Mouse (Mus musculus) heart, adult 2 months (tissue): ENCODE measurements around the gene Jag1. TPM values are rescaled to one million over a fixed set of nuclear protein-coding genes. Genes with fewer than 3 reads are reported as not detected.

Experiments
- DNase-seq, 2 experiments: peaks; one replicate each; pipeline ENCODE4 v3.0.0; 2021
- H3K27ac ChIP-seq: fragments of 200-600 bp; 2 replicates; pipeline ENCODE4 v1.8.1; 2022
- H3K27me3 ChIP-seq: fragments of 200-500 bp; 2 replicates; pipeline ENCODE4 v1.6.1; 2012; ENCODE audit warnings: mild to moderate bottlenecking, low read length, inconsistent platforms, mixed read lengths; ENCODE audit not compliant: control insufficient read depth, insufficient read depth
- H3K36me3 ChIP-seq: fragments of 200-500 bp; 2 replicates; pipeline ENCODE4 v1.6.1; 2012; ENCODE audit warnings: low read length, inconsistent platforms; ENCODE audit not compliant: control insufficient read depth, insufficient read depth
- H3K4me1 ChIP-seq: fragments of 200-500 bp; 2 replicates; pipeline ENCODE4 v1.6.1; 2011; ENCODE audit warnings: low read length; ENCODE audit not compliant: control insufficient read depth, insufficient read depth
- H3K4me3 ChIP-seq: fragments of 200-600 bp; 2 replicates; pipeline ENCODE4 v1.8.1; 2022
- H3K79me2 ChIP-seq: fragments of 200-500 bp; replicated peaks from 2 replicates; pipeline ENCODE4 v1.6.1; 2012; ENCODE audit warnings: mild to moderate bottlenecking, inconsistent platforms, low read length, moderate library complexity, mixed read lengths; ENCODE audit not compliant: control insufficient read depth, insufficient read depth
- H3K9ac ChIP-seq: fragments of 200-500 bp; 2 replicates; pipeline ENCODE4 v1.6.1; 2012; ENCODE audit warnings: low read depth, mild to moderate bottlenecking, control low read depth, inconsistent platforms, low read length, mixed read lengths
- CTCF ChIP-seq: fragments of 200-600 bp; IDR thresholded peaks from 2 replicates; pipeline ENCODE4 v1.8.1; 2022; ENCODE audit warnings: antibody characterized with exemption, mild to moderate bottlenecking, moderate library complexity
- EP300 ChIP-seq: fragments of 200-500 bp; IDR thresholded peaks from 2 replicates; pipeline ENCODE4 v1.6.1; 2011; ENCODE audit warnings: low read depth, low read length, control low read depth; ENCODE audit not compliant: insufficient read depth
- POLR2A ChIP-seq: fragments of 200-500 bp; IDR thresholded peaks from 2 replicates; pipeline ENCODE4 v1.6.1; 2011; ENCODE audit warnings: mild to moderate bottlenecking, low read depth, low read length, control low read depth; ENCODE audit not compliant: insufficient read depth
- WGBS: fragments of 180-500 bp; shearing (Covaris S2); methylation state at CpG from one replicate; pipeline ENCODE4 v1.1.7; 2018; 5-methylcytosine and 5-hydroxymethylcytosine counted together
- intact Hi-C: fragments of 180-260 bp; cut with DNase I; formaldehyde crosslinking; loops from one replicate; pipeline ENCODE4 v1.15.1; 2025
- polyA plus RNA-seq: library from polyadenylated mRNA; depleted of rRNA; stranded (reverse); fragments of >200 nt; gene quantifications from 2 replicates; pipeline ENCODE4 v1.2.3, GENCODE M21; 2012
- total RNA-seq, 2 experiments: library from RNA; stranded (reverse); gene quantifications; 2 replicates each; pipeline ENCODE4 v1.2.3; 2021

The Jag1 gene
- total and polyA plus RNA-seq, 3 experiments, result 4.2 to 10.4 (median 8.3) TPM

DNA sequence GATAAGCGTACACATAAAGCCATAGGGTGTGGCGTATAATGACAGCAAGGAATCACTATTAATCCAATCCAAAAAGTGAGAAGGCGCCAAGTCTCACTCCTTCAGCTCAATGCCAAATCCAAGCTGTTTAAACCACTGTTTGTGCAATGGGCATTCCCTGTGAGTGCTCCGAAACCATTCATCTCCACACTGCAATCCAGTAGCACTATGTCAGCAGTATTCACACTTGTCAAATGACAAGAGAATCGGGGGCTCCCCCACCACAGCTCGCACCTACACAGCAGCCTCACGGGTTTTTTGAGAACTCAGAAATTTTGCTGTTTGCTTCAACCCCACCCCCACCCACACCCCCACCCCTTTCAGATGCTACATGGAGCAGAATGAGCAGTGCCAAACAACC lies 35.4 kb downstream of the Jag1 start:
- Histone ChIP-seq H3K9ac (no peak overlapping the region), H3K27me3 (no peaks in the 10 kb centered on the region), H3K79me2 (no peaks in the 10 kb centered on the region), H3K27ac (peak overlapping the region; percentile 7; the same call in 1 of the 2 replicates), H3K36me3 (peaks cover 14% of the 10 kb centered on the region), H3K4me3 (no peak overlapping the region), H3K4me1 (peaks cover 15% of the 10 kb centered on the region)
- intact Hi-C loops, result no loop called here
- WGBS, result 81% methylated on average over 7 of the region's 7 CpGs
- no peak for DNase-seq
- TF ChIP-seq EP300 (no peak), POLR2A (no peak), CTCF (no peak)

DNA sequence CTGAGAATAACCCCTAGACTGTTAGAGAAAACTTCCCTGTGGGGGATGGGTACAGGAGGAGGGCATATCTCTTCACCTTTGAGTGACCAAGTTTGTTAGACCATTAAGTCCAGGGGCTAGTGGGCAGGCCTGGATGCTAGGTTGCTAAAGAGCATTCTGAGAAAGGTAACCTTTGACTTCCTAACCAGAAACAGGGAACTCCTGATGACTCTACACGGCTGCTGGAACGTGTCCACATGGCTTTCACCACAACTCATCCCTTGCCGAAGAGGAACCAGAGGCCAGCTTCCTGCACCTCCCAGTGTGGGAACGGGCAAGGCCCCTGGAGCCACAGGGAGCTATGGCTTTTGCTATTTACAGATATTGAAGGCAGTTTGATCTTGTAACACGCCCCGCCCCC lies 36.0 kb downstream of the Jag1 start:
- Histone ChIP-seq H3K27me3 (no peaks in the 10 kb centered on the region), H3K27ac (no peak overlapping the region; the same call in 1 of the 2 replicates), H3K79me2 (no peaks in the 10 kb centered on the region), H3K4me1 (peaks cover 15% of the 10 kb centered on the region), H3K9ac (no peak overlapping the region), H3K4me3 (no peak overlapping the region), H3K36me3 (peaks cover 14% of the 10 kb centered on the region)
- peak in 1 of 2 experiments; percentile 50 for DNase-seq
- no peak for TF ChIP-seq POLR2A
- TF ChIP-seq EP300, result no peak
- no peak for TF ChIP-seq CTCF
- intact Hi-C loops, result no loop called here
- WGBS, result 40% methylated on average over 6 of the region's 6 CpGs

DNA sequence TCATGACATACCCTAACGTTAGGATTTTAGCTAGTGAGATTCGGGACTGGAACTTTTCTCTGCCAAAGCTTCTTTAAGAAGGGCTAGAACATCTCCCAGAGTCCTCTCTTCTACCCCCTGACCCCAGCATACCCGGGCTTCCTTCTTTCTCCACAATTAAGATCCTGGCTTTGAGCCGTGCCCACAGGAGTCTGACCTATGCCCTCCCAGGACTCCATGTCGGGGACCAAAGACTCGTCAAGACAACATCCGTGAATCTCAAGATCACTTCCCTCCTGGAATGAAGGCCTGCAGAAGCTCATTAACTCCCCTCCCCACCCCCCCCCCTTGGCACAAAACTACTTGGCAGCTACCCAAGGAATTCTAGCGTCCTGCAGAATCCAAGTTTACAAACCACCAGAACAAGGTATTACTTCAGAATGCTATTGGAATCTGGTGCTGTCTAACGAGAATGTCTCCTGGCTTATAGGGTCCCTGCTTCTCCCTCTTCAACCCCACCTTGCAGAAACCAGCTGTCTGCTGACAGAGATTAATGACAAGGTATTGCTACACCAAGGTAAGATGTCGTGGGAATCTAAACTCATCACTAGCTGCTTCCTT lies 36.6 kb downstream of the Jag1 start:
- peak overlapping the region; percentile 40 for H3K27ac ChIP-seq
- intact Hi-C loops, result loop anchor here (5.0 kb wide), 1 partner anchor 68 kb away; no protein-coding TSS in a partner anchor

DNA sequence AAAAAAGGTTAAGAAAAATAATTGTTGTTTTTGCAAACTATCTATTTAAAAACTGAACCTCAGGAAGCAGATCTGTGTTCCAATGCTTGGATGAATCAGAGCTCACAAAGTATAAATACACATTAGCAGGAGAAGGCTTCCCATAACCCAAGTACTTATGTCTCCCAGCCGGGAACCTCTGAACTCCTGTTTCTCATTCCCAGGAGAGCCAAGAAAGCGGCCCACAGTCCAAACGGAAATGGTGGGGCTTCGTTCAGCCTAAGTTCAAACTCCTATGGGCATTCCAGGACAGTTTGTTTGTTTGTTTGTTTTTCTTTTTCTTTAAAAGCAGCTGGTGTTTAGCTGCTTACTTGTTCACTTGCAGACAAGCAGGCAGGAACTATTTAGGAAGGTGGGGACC lies 37.7 kb downstream of the Jag1 start:
- no peak for DNase-seq
- intact Hi-C loops, result loop anchor here (5.0 kb wide), 1 partner anchor 66 kb away; no protein-coding TSS in a partner anchor
- Histone ChIP-seq H3K79me2 (no peaks in the 10 kb centered on the region), H3K4me1 (peaks cover 15% of the 10 kb centered on the region), H3K36me3 (peaks cover 14% of the 10 kb centered on the region), H3K4me3 (no peak overlapping the region), H3K27ac (peak overlapping the region; percentile 40), H3K27me3 (no peaks in the 10 kb centered on the region), H3K9ac (no peak overlapping the region)
- no peak for TF ChIP-seq CTCF
- WGBS, result 51% methylated on average over 4 of the region's 4 CpGs

More for the DNA sequence above, 36.6 kb downstream of the Jag1 start:
- Histone ChIP-seq H3K4me3 (no peak overlapping the region), H3K36me3 (peaks cover 14% of the 10 kb centered on the region), H3K4me1 (peaks cover 15% of the 10 kb centered on the region), H3K9ac (no peak overlapping the region), H3K27me3 (no peaks in the 10 kb centered on the region), H3K79me2 (no peaks in the 10 kb centered on the region)
- DNase-seq, result no peak
- TF ChIP-seq CTCF, result no peak
- no peak for TF ChIP-seq EP300
- no peak for TF ChIP-seq POLR2A
- WGBS, result 31% methylated on average over 10 of the region's 10 CpGs

DNA sequence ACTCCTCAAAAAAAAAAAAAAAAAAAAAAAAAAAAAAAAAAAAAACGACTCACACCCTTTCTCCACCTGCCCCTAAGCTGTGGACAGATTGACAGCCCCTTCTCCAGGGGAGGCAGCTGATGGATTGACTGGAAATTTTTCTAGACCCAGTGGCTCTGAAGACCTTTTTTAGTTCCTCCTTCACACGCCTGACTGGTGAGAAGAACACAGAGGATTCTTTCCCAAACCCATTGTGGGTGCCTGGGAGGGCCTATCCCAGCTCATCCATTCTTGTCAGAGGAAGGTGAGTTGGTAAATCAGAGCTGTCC lies 42.2 kb downstream of the Jag1 start:
- intact Hi-C loops, result no loop called here
- no peak for DNase-seq
- Histone ChIP-seq H3K36me3 (peaks cover 2% of the 10 kb centered on the region; the same call in 1 of the 2 replicates), H3K4me3 (no peak overlapping the region), H3K27ac (no peak overlapping the region; the same call in 1 of the 2 replicates), H3K4me1 (peaks cover 5% of the 10 kb centered on the region), H3K9ac (no peak overlapping the region), H3K79me2 (no peaks in the 10 kb centered on the region), H3K27me3 (no peaks in the 10 kb centered on the region)
- WGBS, result 44% methylated on average over 2 of the region's 2 CpGs
- TF ChIP-seq POLR2A, result no peak
- no peak for TF ChIP-seq CTCF
- no peak for TF ChIP-seq EP300

DNA sequence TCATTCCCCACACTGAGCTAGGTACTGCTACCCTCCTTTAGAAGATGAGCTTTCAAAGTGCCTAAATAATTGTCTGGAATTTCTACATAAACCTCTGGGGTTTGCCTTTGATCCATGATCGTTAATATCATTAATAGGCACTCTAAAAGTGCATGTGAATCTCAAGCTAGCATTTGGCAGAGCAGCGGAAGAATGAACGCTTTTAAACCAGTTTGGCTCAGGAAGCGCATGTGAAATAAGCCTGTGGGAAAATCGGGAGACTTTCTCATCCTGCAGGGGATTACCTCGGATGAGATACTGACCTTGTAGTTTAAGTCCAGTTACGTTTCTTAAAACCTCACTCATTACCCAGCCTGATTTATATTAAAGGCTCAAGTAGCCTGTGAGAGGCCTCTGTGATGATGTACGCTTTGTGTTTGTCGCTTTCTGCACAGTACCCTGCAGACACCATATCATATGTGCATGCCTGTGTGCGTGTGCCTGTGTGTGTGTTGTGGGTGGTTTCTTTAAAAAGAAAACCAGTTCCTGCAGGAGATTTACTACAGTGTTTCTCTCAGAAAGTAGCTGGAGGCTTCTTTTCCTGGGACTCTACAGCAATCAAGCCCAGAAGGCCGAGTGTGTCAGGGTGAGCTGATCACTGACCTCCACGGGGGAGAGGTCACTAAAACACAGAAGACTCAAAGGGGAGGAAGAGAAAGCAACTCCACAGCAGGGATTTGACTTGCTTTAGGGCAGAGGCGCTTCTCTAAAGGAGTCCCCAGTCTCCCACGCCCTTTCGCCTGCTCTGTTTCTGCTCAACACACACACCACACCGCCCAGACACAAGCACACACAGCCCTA lies 42.8 kb downstream of the Jag1 start:
- Histone ChIP-seq H3K9ac (no peak overlapping the region), H3K27ac (0 out of 2 replicates have a peak overlapping the region, but pooled peaks have one; percentile 5), H3K4me3 (no peak overlapping the region), H3K4me1 (peaks cover 5% of the 10 kb centered on the region), H3K27me3 (no peaks in the 10 kb centered on the region), H3K36me3 (no peaks in the 10 kb centered on the region), H3K79me2 (no peaks in the 10 kb centered on the region)
- intact Hi-C loops, result no loop called here
- WGBS, result 78% methylated on average over 16 of the region's 16 CpGs
- TF ChIP-seq CTCF (no peak), POLR2A (no peak), EP300 (no peak)
- no peak for DNase-seq
